Mouse (Mus musculus) MEL (cell line): ENCODE measurements around the gene Mgat1. TPM values are rescaled to one million over a fixed set of nuclear protein-coding genes. Genes with fewer than 3 reads are reported as not detected.

ENCODE experiments used
- DNase-seq: peaks from one replicate; pipeline ENCODE4 v3.0.0; 2011; ENCODE audit warnings: low read depth, low spot score
- H3K27ac ChIP-seq: 2 replicates; pipeline ENCODE4 v1.5.1; 2012; ENCODE audit warnings: low read depth, mild to moderate bottlenecking, control low read depth, low read length, moderate library complexity; ENCODE audit not compliant: control insufficient read depth
- H3K27me3 ChIP-seq, 2 experiments: fragments of 150-350 bp in 1 of 2; sonication (generic) in 1 of 2; 2 replicates each; pipeline ENCODE4 v1.6.1; 2012; ENCODE audit warnings: low read length in 2 of 2, mild to moderate bottlenecking in 2 of 2, improper control_type of control experiment in 1 of 2, moderate library complexity in 1 of 2; ENCODE audit not compliant: insufficient read depth in 2 of 2, control insufficient read depth in 1 of 2
- H3K36me3 ChIP-seq, 2 experiments: 2 replicates each; pipeline ENCODE4 v1.6.1; 2012 to 2014; ENCODE audit warnings: low read length in 2 of 2, improper control_type of control experiment in 1 of 2, inconsistent platforms in 1 of 2, mild to moderate bottlenecking in 1 of 2; ENCODE audit not compliant: insufficient read depth in 2 of 2, control insufficient read depth in 1 of 2
- H3K4me1 ChIP-seq, 2 experiments: fragments of 150-350 bp in 1 of 2; sonication (generic) in 1 of 2; 2 replicates each; pipeline ENCODE4 v1.6.1; 2012; ENCODE audit warnings: low read length in 2 of 2, improper control_type of control experiment in 1 of 2, mild to moderate bottlenecking in 1 of 2; ENCODE audit not compliant: insufficient read depth in 2 of 2, control insufficient read depth in 1 of 2
- H3K4me3 ChIP-seq, 2 experiments: fragments of 150-350 bp in 1 of 2; sonication (generic) in 1 of 2; 2 replicates each; pipeline ENCODE4 v1.5.1; 2012; ENCODE audit warnings: low read depth in 2 of 2, low read length in 2 of 2, mild to moderate bottlenecking in 2 of 2, moderate library complexity in 2 of 2, control low read depth in 1 of 2, improper control_type of control experiment in 1 of 2; ENCODE audit not compliant: control insufficient read depth in 1 of 2, insufficient read depth in 1 of 2
- H3K79me2 ChIP-seq: 2 replicates; pipeline ENCODE4 v1.6.1; 2012; ENCODE audit warnings: mild to moderate bottlenecking, low read length, moderate library complexity; ENCODE audit not compliant: control insufficient read depth, poor library complexity, insufficient read depth
- H3K9ac ChIP-seq: 2 replicates; pipeline ENCODE4 v1.6.1; 2012; ENCODE audit warnings: low read depth, mild to moderate bottlenecking, control low read depth, low read length, moderate library complexity; ENCODE audit not compliant: control insufficient read depth, poor library complexity, severe bottlenecking
- H3K9me3 ChIP-seq: fragments of 150-350 bp; sonication (generic); replicated peaks from 2 replicates; pipeline ENCODE4 v1.6.1; 2012; ENCODE audit warnings: mild to moderate bottlenecking, low read length, improper control_type of control experiment, moderate library complexity; ENCODE audit not compliant: insufficient read depth
- CHD1 ChIP-seq: IDR thresholded peaks from 2 replicates; pipeline ENCODE4 v1.6.1; 2012; ENCODE audit warnings: low read depth, mild to moderate bottlenecking, inconsistent platforms, low read length, improper control_type of control experiment
- CHD2 ChIP-seq: IDR thresholded peaks from 2 replicates; pipeline ENCODE4 v1.6.1; 2011; ENCODE audit warnings: low read length, improper control_type of control experiment
- ELF1 ChIP-seq: IDR thresholded peaks from 2 replicates; pipeline ENCODE4 v1.6.1; 2014; ENCODE audit warnings: low read depth, mild to moderate bottlenecking, inconsistent platforms, low read length, improper control_type of control experiment, moderate library complexity
- EP300 ChIP-seq, 2 experiments: IDR thresholded peaks; 2 replicates each; pipeline ENCODE4 v1.6.1; 2011; ENCODE audit warnings: improper control_type of control experiment in 2 of 2, low read length in 2 of 2, low read depth in 1 of 2, mild to moderate bottlenecking in 1 of 2
- ETS1 ChIP-seq: IDR thresholded peaks from 2 replicates; pipeline ENCODE4 v1.6.1; 2012; ENCODE audit warnings: low read depth, mild to moderate bottlenecking, inconsistent platforms, low read length, improper control_type of control experiment, moderate library complexity
- HCFC1 ChIP-seq: IDR thresholded peaks from 2 replicates; pipeline ENCODE4 v1.6.1; 2012; ENCODE audit warnings: low read depth, mild to moderate bottlenecking, inconsistent platforms, low read length, improper control_type of control experiment, moderate library complexity
- KAT2A ChIP-seq: conservative IDR thresholded peaks from 2 replicates; pipeline ENCODE4 v1.6.1; 2012; ENCODE audit warnings: low read depth, low read length, improper control_type of control experiment, inconsistent platforms
- MAZ ChIP-seq: IDR thresholded peaks from 2 replicates; pipeline ENCODE4 v1.6.1; 2012; ENCODE audit warnings: low read depth, mild to moderate bottlenecking, inconsistent platforms, low read length, improper control_type of control experiment
- MEF2A ChIP-seq: IDR thresholded peaks from 2 replicates; pipeline ENCODE4 v1.6.1; 2014; ENCODE audit warnings: low read depth, mild to moderate bottlenecking, inconsistent platforms, low read length, improper control_type of control experiment; ENCODE audit not compliant: poor library complexity, insufficient replicate concordance, severe bottlenecking; ENCODE audit errors: extremely low read depth
- MXI1 ChIP-seq: IDR thresholded peaks from 2 replicates; pipeline ENCODE4 v1.6.1; 2011; ENCODE audit warnings: mild to moderate bottlenecking, low read depth, low read length, improper control_type of control experiment
- MYB ChIP-seq: IDR thresholded peaks from 2 replicates; pipeline ENCODE4 v1.6.1; 2011; ENCODE audit warnings: mild to moderate bottlenecking, low read depth, low read length, improper control_type of control experiment
- MYC ChIP-seq: IDR thresholded peaks from 2 replicates; pipeline ENCODE4 v1.6.1; 2011; ENCODE audit warnings: low read depth, mild to moderate bottlenecking, low read length, improper control_type of control experiment, moderate library complexity
- NELFE ChIP-seq: IDR thresholded peaks from 2 replicates; pipeline ENCODE4 v1.6.1; 2011; ENCODE audit warnings: low read depth, low read length, improper control_type of control experiment
- NRF1 ChIP-seq: IDR thresholded peaks from 2 replicates; pipeline ENCODE4 v1.6.1; 2014; ENCODE audit warnings: low read depth, mild to moderate bottlenecking, inconsistent platforms, low read length, improper control_type of control experiment, moderate library complexity; ENCODE audit not compliant: poor library complexity, insufficient read depth, severe bottlenecking
- POLR2A ChIP-seq, 2 experiments: IDR thresholded peaks; 2 replicates each; pipeline ENCODE4 v1.6.1; 2011 to 2012; ENCODE audit warnings: low read length in 2 of 2, mild to moderate bottlenecking in 2 of 2, control low read depth in 1 of 2, improper control_type of control experiment in 1 of 2, low read depth in 1 of 2, moderate library complexity in 1 of 2; ENCODE audit not compliant: control insufficient read depth in 1 of 2, insufficient read depth in 1 of 2, poor library complexity in 1 of 2
- POLR2AphosphoS5 ChIP-seq: IDR thresholded peaks from 2 replicates; pipeline ENCODE4 v1.6.1; 2012; ENCODE audit warnings: low read depth, borderline replicate concordance, mild to moderate bottlenecking, inconsistent platforms, low read length, moderate library complexity, mixed read lengths
- RCOR1 ChIP-seq: IDR thresholded peaks from 2 replicates; pipeline ENCODE4 v1.6.1; 2012; ENCODE audit warnings: low read depth, mild to moderate bottlenecking, inconsistent platforms, low read length, improper control_type of control experiment
- SIN3A ChIP-seq: IDR thresholded peaks from 2 replicates; pipeline ENCODE4 v1.6.1; 2012; ENCODE audit warnings: low read length, improper control_type of control experiment, inconsistent platforms
- SMC3 ChIP-seq: IDR thresholded peaks from 2 replicates; pipeline ENCODE4 v1.6.1; 2011; ENCODE audit warnings: low read depth, low read length, improper control_type of control experiment
- USF1 ChIP-seq: IDR thresholded peaks from 2 replicates; pipeline ENCODE4 v1.6.1; 2014; ENCODE audit warnings: low read depth, mild to moderate bottlenecking, inconsistent platforms, low read length, improper control_type of control experiment, moderate library complexity
- ZC3H11A ChIP-seq: IDR thresholded peaks from 2 replicates; pipeline ENCODE4 v1.6.1; 2012; ENCODE audit warnings: low read depth, mild to moderate bottlenecking, inconsistent platforms, low read length, improper control_type of control experiment
- ZKSCAN1 ChIP-seq: IDR thresholded peaks from 2 replicates; pipeline ENCODE4 v1.6.1; 2012; ENCODE audit warnings: low read depth, mild to moderate bottlenecking, inconsistent platforms, low read length, improper control_type of control experiment, moderate library complexity
- ZMIZ1 ChIP-seq: IDR thresholded peaks from 2 replicates; pipeline ENCODE4 v1.6.1; 2012; ENCODE audit warnings: low read depth, mild to moderate bottlenecking, inconsistent platforms, low read length, improper control_type of control experiment, moderate library complexity
- ZNF384 ChIP-seq: IDR thresholded peaks from 2 replicates; pipeline ENCODE4 v1.6.1; 2012; ENCODE audit warnings: low read depth, mild to moderate bottlenecking, inconsistent platforms, low read length, improper control_type of control experiment
- polyA plus RNA-seq, 2 experiments: library from polyadenylated mRNA; stranded (reverse) in 1 of 2; unstranded in 1 of 2; fragments of >175 nt in 1 of 2; fragments of >200 nt in 1 of 2; gene quantifications; 2 replicates each; pipeline versions ENCODE4 v1.2.1 to v1.2.4; 2012; ENCODE audit warnings: low replicate concordance in 2 of 2, low read depth in 1 of 2; ENCODE audit not compliant: insufficient read length in 2 of 2, insufficient read depth in 1 of 2, missing spikeins in 1 of 2
- total RNA-seq: library from RNA; depleted of rRNA; stranded (reverse); fragments of 300-350 nt; gene quantifications from 2 replicates; pipeline ENCODE4 v1.2.3, GENCODE M21; 2012

The Mgat1 gene
- total and polyA plus RNA-seq, 3 experiments = 41.1 to 44.3 TPM; not detected in 1

- no peak overlapping the region for H3K9ac ChIP-seq
- H3K27me3 ChIP-seq = no peaks in the 10 kb centered on the region
- no peaks in the 10 kb centered on the region for H3K4me1 ChIP-seq
- TF ChIP-seq MYB (no peak), ELF1 (no peak), ETS1 (no peak), MEF2A (no peak), POLR2AphosphoS5 (no peak), EP300 (IDR thresholded peaks at IDR 0.05; ENCODE audit: low read depth in 1 of 2, low read length in 2 of 2) (no peak), RCOR1 (no peak)
- TF ChIP-seq, all 39 proteins: peak for 0
- H3K9me3 ChIP-seq = no peaks in the 10 kb centered on the region
- no peak overlapping the region for H3K4me3 ChIP-seq
- no peak for DNase-seq
- no peaks in the 10 kb centered on the region for H3K79me2 ChIP-seq
- H3K36me3 ChIP-seq = peaks cover 0 to 4% of the 10 kb centered on the region in 2 experiments; a peak in 1 of 4 replicates
- H3K27ac ChIP-seq = no peak overlapping the region
Observed at GRCm38 (mm10) chr11:49261313-49261855, 17.4 kb downstream of the Mgat1 start.

GRCm38 (mm10) chr11:49262286-49262685 is 18.3 kb downstream of the Mgat1 start:
- H3K4me1 ChIP-seq = no peaks in the 10 kb centered on the region
- no peak for TF ChIP-seq CHD1
- no peak for TF ChIP-seq NELFE
- TF ChIP-seq ZNF384 = no peak
- TF ChIP-seq ZMIZ1 = no peak
- TF ChIP-seq HCFC1 = no peak
- TF ChIP-seq SIN3A = no peak
- no peaks in the 10 kb centered on the region for H3K9me3 ChIP-seq
- H3K36me3 ChIP-seq = peaks cover 0 to 4% of the 10 kb centered on the region in 2 experiments; a peak in 1 of 4 replicates
- H3K79me2 ChIP-seq = no peaks in the 10 kb centered on the region
- no peak overlapping the region for H3K4me3 ChIP-seq
- no peak for DNase-seq
- no peak overlapping the region for H3K27ac ChIP-seq
- no peaks in the 10 kb centered on the region for H3K27me3 ChIP-seq
- H3K9ac ChIP-seq = no peak overlapping the region

- DNase-seq = no peak
- Histone ChIP-seq H3K4me1 (no peaks in the 10 kb centered on the region), H3K9ac (no peak overlapping the region), H3K27me3 (no peaks in the 10 kb centered on the region), H3K9me3 (no peaks in the 10 kb centered on the region), H3K27ac (no peak overlapping the region), H3K36me3 (peaks cover 0 to 4% of the 10 kb centered on the region in 2 experiments; a peak in 1 of 4 replicates), H3K79me2 (no peaks in the 10 kb centered on the region), H3K4me3 (no peak overlapping the region)
- TF ChIP-seq ZMIZ1 = no peak
- no peak for TF ChIP-seq NELFE
- no peak for TF ChIP-seq KAT2A
- no peak for TF ChIP-seq MYC
- no peak for TF ChIP-seq NRF1
- TF ChIP-seq CHD2 = no peak
- no peak for TF ChIP-seq ZKSCAN1
- TF ChIP-seq SMC3 = no peak
- TF ChIP-seq MAZ = no peak
- no peak for TF ChIP-seq SIN3A
- no peak for TF ChIP-seq MXI1
- no peak; a peak in 1 of 4 replicates for TF ChIP-seq POLR2A (IDR thresholded peaks at IDR 0.05; ENCODE audit: control insufficient read depth in 1 of 2, insufficient read depth in 1 of 2, low read depth in 1 of 2, low read length in 2 of 2, poor library complexity in 1 of 2)
- no peak for TF ChIP-seq USF1
- TF ChIP-seq ZC3H11A = no peak
Observed at GRCm38 (mm10) chr11:49263149-49263548, 19.2 kb downstream of the Mgat1 start.
